ENCODE assay signal across 12 mouse cellular contexts in the genomic region with DNA sequence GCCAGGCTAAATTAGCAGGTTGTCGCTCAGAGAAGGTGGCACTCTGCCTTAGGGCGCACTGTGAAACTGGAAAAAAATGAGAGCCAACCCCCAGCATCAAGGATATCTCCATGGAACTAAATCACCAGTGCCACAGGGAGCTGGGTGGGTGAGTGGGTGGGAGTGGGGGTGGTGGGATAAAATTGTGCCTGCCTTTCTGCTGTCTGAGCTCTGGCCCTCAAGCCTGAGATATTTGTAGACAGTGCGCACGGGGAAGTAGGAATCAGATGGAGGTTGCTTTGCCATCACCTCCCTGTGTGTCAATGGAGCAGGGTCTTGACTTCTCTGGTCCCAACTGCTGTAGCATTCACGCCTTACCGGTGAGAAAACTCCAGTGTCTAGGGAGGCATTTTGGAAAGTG. TPM values are rescaled to one million over a fixed set of nuclear protein-coding genes. Genes with fewer than 3 reads are reported as not detected.
A peak's percentile ranks its signal among the peaks of the same experiment; 100 is the strongest.
DNase-seq lines count a peak whose midpoint lies in the region; ATAC-seq and TF ChIP-seq lines count a peak whose summit lies in the region.
"Had no signal": no experiment of that assay in that cellular context is flagged by ENCODE, and none has a peak within 500 bp of the region (broad histone marks: within the 10 kb centered on the region; RNA-seq: fewer than 3 reads in every experiment).

No protein-coding gene starts in this region.

- peak overlapping the region; percentile 92 for H3K4me2 ChIP-seq in kidney, postnatal 0 days (ENCODE audit: low read length)
- peak overlapping the region; percentile 71 for H3K4me2 ChIP-seq in hindbrain, embryonic 16.5 days (ENCODE audit: low read length)
- peak overlapping the region; percentile 93 for H3K4me2 ChIP-seq in neural tube, embryonic 14.5 days (ENCODE audit: low read depth, low read length)

- H3K27me3 ChIP-seq in kidney, postnatal 0 days (ENCODE audit: insufficient read depth, low read length) = peaks cover 4% of the 10 kb centered on the region; the same call in 1 of the 2 replicates
- H3K27me3 ChIP-seq in hindbrain, embryonic 16.5 days (replicated peaks; ENCODE audit: control insufficient read depth, insufficient read depth, low read length) = no peaks in the 10 kb centered on the region
- H3K27me3 ChIP-seq in neural tube, embryonic 14.5 days (ENCODE audit: control insufficient read depth, insufficient read depth, low read length) = no peaks in the 10 kb centered on the region

- no peak for DNase-seq in kidney, postnatal 0 days (ENCODE audit: low spot score)
- DNase-seq in kidney, postnatal 4 days = no peak
- no peak for DNase-seq in thymus, postnatal 10 days (ENCODE audit: low spot score in 2 of 2)
- no peak for DNase-seq in layer of hippocampus, postnatal 14 days (ENCODE audit: low spot score in 2 of 2)
- DNase-seq: gastrocnemius, postnatal 14 days; thymus, adult 2 months had no signal

- H3K4me3 ChIP-seq in kidney, postnatal 0 days (replicated peaks; ENCODE audit: low read depth, low read length) = 0 out of 2 replicates have a peak overlapping the region, but pooled peaks have one; percentile 47
- peak overlapping the region; percentile 59; the same call in 1 of the 2 replicates for H3K4me3 ChIP-seq in embryonic fibroblast, embryonic 13.5 days (ENCODE audit: insufficient read depth, low read length)
- peak overlapping the region; percentile 52 for H3K4me3 ChIP-seq in hindbrain, embryonic 16.5 days (ENCODE audit: low read length)
- H3K4me3 ChIP-seq in neural tube, embryonic 14.5 days (ENCODE audit: low read depth, low read length) = peak overlapping the region; percentile 56

- peaks cover 11% of the 10 kb centered on the region for H3K4me1 ChIP-seq in kidney, postnatal 0 days (replicated peaks; ENCODE audit: insufficient read depth, low read length)
- H3K4me1 ChIP-seq in embryonic fibroblast, embryonic 13.5 days (ENCODE audit: control insufficient read depth, insufficient read depth, low read length) = peaks cover 12% of the 10 kb centered on the region
- peaks cover 28% of the 10 kb centered on the region for H3K4me1 ChIP-seq in hindbrain, embryonic 16.5 days (ENCODE audit: control insufficient read depth, insufficient read depth, low read depth, low read length)
- peaks cover 11% of the 10 kb centered on the region; the same call in 1 of the 2 replicates for H3K4me1 ChIP-seq in neural tube, embryonic 14.5 days (ENCODE audit: control insufficient read depth, insufficient read depth, low read length)

- TF ChIP-seq CTCF in kidney, postnatal 0 days (IDR thresholded peaks at IDR 0.05; ENCODE audit: low read depth) = no peak
- TF ChIP-seq CTCF in embryonic fibroblast, embryonic 13.5 days (IDR thresholded peaks at IDR 0.05; ENCODE audit: borderline replicate concordance, insufficient read depth, low read length) = no peak

- no peaks in the 10 kb centered on the region for H3K36me3 ChIP-seq in kidney, postnatal 0 days (ENCODE audit: insufficient read depth, low read length)
- H3K36me3 ChIP-seq in hindbrain, embryonic 16.5 days (ENCODE audit: control insufficient read depth, insufficient read depth, low read length) = no peaks in the 10 kb centered on the region
- H3K36me3 ChIP-seq in neural tube, embryonic 14.5 days (ENCODE audit: control insufficient read depth, insufficient read depth, low read length) = no peaks in the 10 kb centered on the region

- no peak for TF ChIP-seq POLR2A in embryonic fibroblast, embryonic 13.5 days (IDR thresholded peaks at IDR 0.05; ENCODE audit: low read depth, low read length)

- H3K9me3 ChIP-seq in kidney, postnatal 0 days (replicated peaks; ENCODE audit: low read length) = no peaks in the 10 kb centered on the region
- no peaks in the 10 kb centered on the region for H3K9me3 ChIP-seq in hindbrain, embryonic 16.5 days (ENCODE audit: control insufficient read depth, low read length)
- no peaks in the 10 kb centered on the region for H3K9me3 ChIP-seq in neural tube, embryonic 14.5 days (ENCODE audit: control insufficient read depth, low read length)

- WGBS in kidney, postnatal 0 days = 57% methylated on average over 6 of the region's 6 CpGs
- WGBS in hindbrain, embryonic 16.5 days = 46% methylated on average over 6 of the region's 6 CpGs
- WGBS in neural tube, embryonic 14.5 days = 47% methylated on average over 6 of the region's 6 CpGs

- H3K9ac ChIP-seq in kidney, postnatal 0 days (ENCODE audit: low read depth, low read length) = no peak overlapping the region
- H3K9ac ChIP-seq in hindbrain, embryonic 16.5 days (ENCODE audit: low read depth, low read length) = peak overlapping the region; percentile 78
- H3K9ac ChIP-seq in neural tube, embryonic 14.5 days (replicated peaks; ENCODE audit: low read depth, low read length) = 0 out of 2 replicates have a peak overlapping the region, but pooled peaks have one; percentile 80

- no peak overlapping the region for H3K27ac ChIP-seq in kidney, postnatal 0 days
- H3K27ac ChIP-seq in embryonic fibroblast, embryonic 13.5 days (ENCODE audit: insufficient read depth, low read length) = no peak overlapping the region
- H3K27ac ChIP-seq in hindbrain, embryonic 16.5 days (ENCODE audit: low read depth, low read length) = peak overlapping the region; percentile 39; the same call in 1 of the 2 replicates
- H3K27ac ChIP-seq in neural tube, embryonic 14.5 days (ENCODE audit: low read depth, low read length) = no peak overlapping the region

- no peak for ATAC-seq in kidney, postnatal 0 days (replicated peaks; ENCODE audit: low FRiP score, low read depth)
- no peak for ATAC-seq in hindbrain, embryonic 16.5 days
- no peak for ATAC-seq in neural tube, embryonic 14.5 days (ENCODE audit: low read depth)

RNA-seq across cellular contexts. Expression of a gene that starts 1.2 kb away (rescaled TPM):
- polyA plus RNA-seq in kidney, postnatal 0 days (2015; fragmentation: Nextera tagmentation; extraction: Ambion mirVana) = 21.5 and 23.4 TPM in 2 replicates
- 30.9 and 34.7 TPM in 2 replicates for polyA plus RNA-seq in embryonic fibroblast, embryonic 13.5 days (2011; ENCODE audit: insufficient read length, low read depth, missing spikeins)
- polyA plus RNA-seq in hindbrain, embryonic 16.5 days (2015; fragmentation: Nextera tagmentation; extraction: Ambion mirVana) = 61.2 and 62.0 TPM in 2 replicates
- polyA plus RNA-seq in neural tube, embryonic 14.5 days (2014; fragmentation: Nextera tagmentation; extraction: Ambion mirVana) = 25.8 and 41.6 TPM in 2 replicates
- total RNA-seq in layer of hippocampus, postnatal 14 days (2021) = 100 to 1,000 TPM; 458 to 482 TPM
- total RNA-seq: MEL; monocyte, adult 5-6 weeks had no signal

RNA-seq across cellular contexts. Expression of a gene that starts 27.7 kb away (rescaled TPM):
- polyA plus RNA-seq in kidney, postnatal 0 days (2015; fragmentation: Nextera tagmentation; extraction: Ambion mirVana) = not detected in 2 replicates
- not detected in 2 replicates for polyA plus RNA-seq in embryonic fibroblast, embryonic 13.5 days (2011; ENCODE audit: insufficient read length, low read depth, missing spikeins)
- not detected in 2 replicates for polyA plus RNA-seq in hindbrain, embryonic 16.5 days (2015; fragmentation: Nextera tagmentation; extraction: Ambion mirVana)
- not detected in 2 replicates for polyA plus RNA-seq in neural tube, embryonic 14.5 days (2014; fragmentation: Nextera tagmentation; extraction: Ambion mirVana)
- under 1 TPM; 0.17 to 0.18 TPM for total RNA-seq in layer of hippocampus, postnatal 14 days (2021)
- total RNA-seq: gastrocnemius, postnatal 14 days; left cerebral cortex, postnatal 14 days; MEL had no signal

RNA-seq across cellular contexts. Expression of a gene that starts 37.2 kb away (rescaled TPM):
- polyA plus RNA-seq in kidney, postnatal 0 days (2015; fragmentation: Nextera tagmentation; extraction: Ambion mirVana) = 0.69 and 1.2 TPM in 2 replicates
- polyA plus RNA-seq in embryonic fibroblast, embryonic 13.5 days (2011; ENCODE audit: insufficient read length, low read depth, missing spikeins) = not detected in 2 replicates
- 0.79 and 0.80 TPM in 2 replicates for polyA plus RNA-seq in hindbrain, embryonic 16.5 days (2015; fragmentation: Nextera tagmentation; extraction: Ambion mirVana)
- polyA plus RNA-seq in neural tube, embryonic 14.5 days (2014; fragmentation: Nextera tagmentation; extraction: Ambion mirVana) = 0.79 and 1.4 TPM in 2 replicates
- 10 to 100 TPM in 1 of 2 experiments, 1 to 10 TPM in 1; 7.3 to 11.1 TPM for total RNA-seq in layer of hippocampus, postnatal 14 days (2021)
- total RNA-seq: gastrocnemius, postnatal 14 days; MEL; monocyte, adult 5-6 weeks had no signal
